Mouse (Mus musculus): Measurements from ENCODE around the gene Stk24. TPM values are rescaled to one million over a fixed set of nuclear protein-coding genes. Genes with fewer than 3 reads are reported as not detected.
A peak's percentile ranks its signal among the peaks of the same experiment; 100 is the strongest.
"Not testable (repeated sequence)": the region's sequence is repeated elsewhere in the genome, so short reads cannot be mapped to it uniquely, and the experiment has no call there.

Stk24 gene
- total RNA-seq (2014; fragmentation: Nextera tagmentation) (117 and 138 TPM in 2 replicates), total RNA-seq (2017) (81.3 and 102 TPM in 2 replicates)

DNA sequence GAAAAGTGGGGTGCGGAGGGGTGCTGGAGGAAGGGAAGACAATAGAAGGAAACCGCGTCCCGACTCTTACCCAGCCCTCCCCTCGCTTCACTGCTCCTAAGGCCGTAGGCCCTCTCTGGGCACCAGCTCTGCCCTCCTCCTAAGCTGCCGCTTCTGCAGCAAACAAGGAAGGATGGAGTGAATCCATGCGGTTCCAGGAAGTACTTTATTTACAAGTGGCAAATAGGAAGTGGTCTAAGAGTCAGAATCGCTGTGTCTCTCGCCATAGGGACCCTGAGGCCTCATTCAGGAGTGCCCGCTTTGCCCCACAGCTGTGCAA is at the start of gene Stk24:
Gene Stk24 (minus strand): TSS at position 185 of the 319 bp plus-strand sequence.
- ATAC-seq (replicated peaks; ENCODE audit: low FRiP score, low TSS enrichment, poor library complexity, severe bottlenecking) = no peak

GRCm38 (mm10) chr14:121428148-121428547 is 48.3 kb upstream of the Stk24 start:
- ATAC-seq (replicated peaks; ENCODE audit: low FRiP score, low TSS enrichment, poor library complexity, severe bottlenecking) = no peak

DNA sequence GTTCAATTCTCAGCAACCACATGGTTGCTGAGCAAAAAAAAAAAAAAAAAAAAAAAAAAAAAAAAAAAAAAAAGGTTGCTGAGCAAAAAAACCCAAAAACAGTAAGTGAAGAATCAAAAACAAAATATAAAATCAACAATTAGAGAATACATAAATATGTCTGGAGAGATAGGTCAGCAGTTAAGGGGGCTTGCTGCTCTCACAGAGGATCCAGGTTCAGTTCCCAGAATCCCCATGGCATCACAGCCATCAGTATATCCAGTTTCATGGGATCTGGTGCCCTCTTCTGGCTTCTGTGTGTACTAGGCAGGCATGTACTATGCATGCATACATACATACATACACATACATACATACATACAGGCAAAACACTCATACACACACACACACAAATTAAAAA is 46.9 kb upstream of the Stk24 start:
- 0 out of 2 replicates have a peak, but pooled peaks have one; percentile 33 for ATAC-seq (replicated peaks; ENCODE audit: low FRiP score, low TSS enrichment, poor library complexity, severe bottlenecking)

GRCm38 (mm10) chr14:121425004-121425793 is 45.4 kb upstream of the Stk24 start:
- no peak for ATAC-seq (replicated peaks; ENCODE audit: low FRiP score, low TSS enrichment, poor library complexity, severe bottlenecking)

- ATAC-seq (replicated peaks; ENCODE audit: low FRiP score, low TSS enrichment, poor library complexity, severe bottlenecking) = peak; percentile 46
These were observed 43.5 kb upstream of the Stk24 start for GRCm38 (mm10) chr14:121423341-121423751.

GRCm38 (mm10) chr14:121422664-121423340 is 43.0 kb upstream of the Stk24 start:
- ATAC-seq (replicated peaks; ENCODE audit: low FRiP score, low TSS enrichment, poor library complexity, severe bottlenecking) = peak; percentile 92

- no peak; the same call in 1 of the 2 replicates for ATAC-seq (replicated peaks; ENCODE audit: low FRiP score, low TSS enrichment, poor library complexity, severe bottlenecking)
These were observed 42.2 kb upstream of the Stk24 start for GRCm38 (mm10) chr14:121422000-121422399.

DNA sequence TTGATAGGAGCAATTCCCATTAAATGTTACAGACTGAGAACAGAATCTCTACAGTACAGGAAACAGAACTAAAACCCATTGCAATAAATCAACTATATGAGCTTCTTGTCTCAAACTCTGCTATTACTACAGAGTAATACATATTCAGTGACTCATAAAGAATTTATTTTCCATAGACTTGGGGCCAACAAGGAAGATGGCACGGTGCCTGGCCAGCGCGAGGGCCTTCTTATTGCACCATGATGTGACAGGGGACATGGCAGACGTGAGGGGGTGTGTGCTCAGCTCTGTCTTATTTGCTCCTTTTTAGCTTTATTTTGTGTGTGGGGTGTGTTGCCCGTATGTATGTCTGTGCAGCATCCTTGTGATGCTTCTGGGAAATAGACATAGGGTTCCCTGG is 37.8 kb upstream of the Stk24 start:
- ATAC-seq (replicated peaks; ENCODE audit: low FRiP score, low TSS enrichment, poor library complexity, severe bottlenecking) = no peak

DNA sequence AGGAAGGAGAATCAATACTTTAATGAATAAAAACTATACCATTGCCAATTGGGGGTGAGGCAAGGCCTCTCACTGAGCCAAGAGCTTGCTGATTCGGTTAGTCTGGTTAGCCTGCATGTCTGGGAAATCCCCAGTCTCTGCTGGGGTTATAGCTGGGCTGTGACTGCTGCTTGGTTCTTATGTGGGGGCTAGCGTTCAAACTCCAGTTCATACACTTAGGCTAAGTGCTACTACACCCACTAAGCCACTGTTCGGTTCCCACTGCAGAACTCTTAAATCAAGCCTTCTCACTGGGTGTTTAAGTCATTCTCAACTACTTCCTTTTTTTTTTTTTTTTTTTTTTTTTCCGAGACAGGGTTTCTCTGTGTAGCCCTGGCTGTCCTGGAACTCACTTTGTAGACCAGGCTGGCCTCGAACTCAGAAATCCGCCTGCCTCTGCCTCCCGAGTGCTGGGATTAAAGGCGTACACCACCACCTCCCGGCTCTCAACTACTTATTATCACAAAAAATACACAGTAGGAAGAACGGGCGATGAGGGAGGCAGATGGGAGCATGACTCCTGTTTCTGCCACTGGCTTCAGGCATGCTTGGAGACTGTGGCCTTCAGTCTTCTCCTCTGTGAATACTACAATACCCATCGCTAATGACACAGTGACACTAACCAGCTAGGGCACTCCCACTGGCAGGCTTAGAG is 37.0 kb upstream of the Stk24 start:
- no peak for ATAC-seq (replicated peaks; ENCODE audit: low FRiP score, low TSS enrichment, poor library complexity, severe bottlenecking)

DNA sequence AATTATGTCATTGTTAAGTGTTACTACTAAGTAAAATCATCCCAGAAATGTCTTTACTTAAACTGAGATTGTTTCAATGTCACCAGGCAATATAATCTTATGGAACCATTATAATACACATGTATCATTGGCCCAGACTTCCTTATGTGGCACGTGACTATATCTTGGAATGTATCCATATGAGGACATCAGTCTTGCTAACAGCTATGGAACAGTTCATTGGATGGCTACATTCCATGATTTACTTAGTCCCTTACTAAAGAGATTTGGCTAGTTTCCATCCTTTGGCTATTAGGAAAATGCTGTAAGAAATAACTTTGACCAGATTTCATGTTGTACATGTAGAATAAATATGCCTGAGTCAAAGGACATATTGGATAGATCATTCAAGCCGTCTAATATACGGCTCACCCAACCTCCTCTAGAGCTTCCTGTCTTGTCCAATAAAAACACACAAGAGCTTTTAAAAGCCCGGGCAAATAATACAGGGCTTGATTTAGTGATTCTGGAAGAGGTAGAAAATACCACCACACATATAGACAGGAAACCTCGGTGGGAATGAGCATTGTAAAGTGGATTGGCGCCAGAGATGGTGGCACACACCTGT is 34.9 kb upstream of the Stk24 start:
- ATAC-seq (replicated peaks; ENCODE audit: low FRiP score, low TSS enrichment, poor library complexity, severe bottlenecking) = no peak

GRCm38 (mm10) chr14:121413726-121414125 is 33.9 kb upstream of the Stk24 start:
- ATAC-seq (replicated peaks; ENCODE audit: low FRiP score, low TSS enrichment, poor library complexity, severe bottlenecking) = not testable (repeated sequence)

DNA sequence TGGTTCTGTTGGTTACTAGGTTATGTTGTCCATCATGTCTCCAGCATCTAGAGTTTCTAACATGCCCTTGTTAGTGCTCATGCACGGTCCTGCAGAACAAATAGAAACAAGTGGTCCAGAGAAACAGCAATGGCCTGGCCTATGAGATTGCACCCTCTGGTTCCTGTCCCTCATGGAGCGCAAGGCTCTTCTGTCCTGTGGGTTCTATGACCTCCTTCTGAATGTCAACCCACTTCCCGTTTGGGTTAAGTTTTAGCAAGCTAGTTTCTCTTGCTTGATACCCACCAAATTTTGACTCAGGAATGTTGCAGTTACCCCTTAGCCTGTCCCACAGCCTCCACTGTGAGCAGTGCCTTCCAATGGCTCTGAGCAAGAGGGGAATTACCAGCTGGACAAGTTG is 29.1 kb upstream of the Stk24 start:
- no peak for ATAC-seq (replicated peaks; ENCODE audit: low FRiP score, low TSS enrichment, poor library complexity, severe bottlenecking)

DNA sequence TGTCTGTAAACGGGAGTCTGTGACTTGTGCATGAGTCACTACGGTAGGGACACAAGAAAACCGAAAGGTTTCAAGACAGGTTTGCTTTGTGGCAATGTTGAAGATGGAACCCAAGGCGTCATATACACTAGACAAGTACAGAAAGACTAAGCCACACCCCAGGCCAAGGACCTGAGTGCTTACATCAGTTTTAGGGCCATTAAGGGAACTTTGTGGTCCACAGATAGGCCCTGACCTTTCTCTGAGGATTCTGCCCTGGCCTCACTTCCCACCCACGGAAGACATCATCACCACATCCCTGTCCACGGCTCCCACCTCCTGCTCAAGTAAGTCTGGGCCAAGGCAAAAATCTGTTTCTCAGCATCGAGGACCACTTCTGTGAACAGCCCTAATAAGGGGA is 27.1 kb upstream of the Stk24 start:
- no peak for ATAC-seq (replicated peaks; ENCODE audit: low FRiP score, low TSS enrichment, poor library complexity, severe bottlenecking)

- peak; percentile 25; the same call in 1 of the 2 replicates for ATAC-seq (replicated peaks; ENCODE audit: low FRiP score, low TSS enrichment, poor library complexity, severe bottlenecking)
These were observed 25.7 kb upstream of the Stk24 start for GRCm38 (mm10) chr14:121405546-121405945.

DNA sequence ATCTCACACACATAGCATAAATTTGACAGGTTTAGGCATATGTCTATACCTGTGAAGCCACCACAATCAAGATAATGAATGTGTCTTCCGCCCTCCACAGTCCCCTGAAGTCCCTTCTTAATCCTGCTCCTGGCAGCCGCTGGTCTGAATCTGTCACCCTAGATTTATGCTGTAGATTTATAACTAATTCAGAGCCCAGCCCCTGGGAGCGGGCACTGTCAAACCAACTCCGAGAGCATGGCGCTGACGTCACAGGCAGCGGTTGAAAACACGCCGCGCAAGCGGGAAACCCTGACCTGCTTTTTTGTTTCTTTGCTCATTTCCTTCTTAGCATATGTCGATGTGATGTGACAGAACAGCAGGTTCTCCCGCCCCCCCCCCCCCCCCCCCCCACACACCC is 25.3 kb upstream of the Stk24 start:
- ATAC-seq (replicated peaks; ENCODE audit: low FRiP score, low TSS enrichment, poor library complexity, severe bottlenecking) = peak; percentile 67

DNA sequence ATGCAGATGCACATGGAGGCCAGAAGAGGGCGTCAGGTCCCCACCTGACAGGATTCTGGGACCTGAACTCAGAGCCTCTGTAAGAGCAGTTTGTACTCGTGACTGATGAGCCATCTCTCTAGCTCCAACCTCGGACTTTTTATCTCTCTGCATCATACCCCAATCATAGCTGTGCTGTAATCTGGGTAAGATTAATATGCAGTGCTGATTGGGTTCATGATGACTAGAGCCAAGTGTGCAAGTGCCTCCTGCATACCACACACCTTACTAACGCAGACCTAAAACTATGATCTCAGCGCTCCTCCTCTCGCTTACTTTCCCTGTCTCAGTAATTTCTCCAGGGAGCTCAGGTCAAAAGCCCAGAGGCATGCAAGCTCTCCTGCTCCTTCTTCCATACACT is 19.9 kb upstream of the Stk24 start:
- no peak for ATAC-seq (replicated peaks; ENCODE audit: low FRiP score, low TSS enrichment, poor library complexity, severe bottlenecking)

DNA sequence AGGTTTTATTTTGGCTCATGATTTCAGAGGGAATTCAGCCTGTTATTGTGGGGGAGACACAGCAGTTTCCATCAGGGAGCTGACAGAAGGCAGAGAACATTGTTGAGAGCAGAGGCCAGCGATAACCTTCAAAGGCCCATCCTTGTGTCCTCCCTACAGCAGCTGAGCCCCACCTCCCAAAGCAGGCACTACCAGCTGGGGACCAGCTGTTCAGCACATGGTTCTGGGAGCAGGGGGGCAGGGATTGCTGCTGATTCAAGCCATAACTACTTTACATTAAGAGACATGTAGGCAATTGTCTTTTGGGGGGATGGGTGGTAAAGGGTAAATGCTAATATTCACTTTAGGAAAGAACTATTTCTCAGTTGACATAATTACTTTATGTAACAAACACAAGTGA is 17.7 kb upstream of the Stk24 start:
- no peak for ATAC-seq (replicated peaks; ENCODE audit: low FRiP score, low TSS enrichment, poor library complexity, severe bottlenecking)

GRCm38 (mm10) chr14:121395125-121395524 is 15.3 kb upstream of the Stk24 start:
- ATAC-seq (replicated peaks; ENCODE audit: low FRiP score, low TSS enrichment, poor library complexity, severe bottlenecking) = peak; percentile 65; the same call in 1 of the 2 replicates

DNA sequence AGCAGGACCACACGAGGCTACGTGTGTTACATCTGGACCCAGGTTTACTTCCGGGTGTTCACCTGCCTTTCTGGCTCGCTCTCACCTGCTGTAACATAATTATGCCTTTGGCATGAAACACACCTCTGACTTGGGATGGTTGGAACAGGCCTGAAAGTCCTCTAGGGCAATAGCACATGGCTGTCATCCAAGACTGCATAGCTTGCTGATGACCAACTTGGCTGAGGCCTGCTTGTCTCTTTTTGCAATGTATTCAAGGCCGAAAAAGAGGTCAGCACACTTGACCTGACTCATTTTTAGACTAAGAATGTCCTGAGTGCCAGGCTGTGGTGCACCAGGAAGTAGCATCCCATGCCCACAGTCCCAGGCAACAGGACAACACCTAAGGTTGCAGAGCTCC is 12.1 kb upstream of the Stk24 start:
- ATAC-seq (replicated peaks; ENCODE audit: low FRiP score, low TSS enrichment, poor library complexity, severe bottlenecking) = no peak

- no peak for ATAC-seq (replicated peaks; ENCODE audit: low FRiP score, low TSS enrichment, poor library complexity, severe bottlenecking)
These were observed 7.9 kb upstream of the Stk24 start for GRCm38 (mm10) chr14:121387760-121388159.

Data from megakaryocyte-erythroid progenitor cell, adult 5-6 weeks (primary cell).